Mouse (Mus musculus) liver, postnatal 0 days (tissue): ENCODE measurements at regions not wholly inside any gene's neighbourhood (a gene's known extent, or its start where the extent isn't known, plus 50 kb on each side); places are given as distances from the start of the nearest gene placed in this dataset.

Experiments
- CTCF ChIP-seq: sonication (generic); IDR thresholded peaks from 2 replicates; pipeline ENCODE4 v1.5.1; 2016; ENCODE audit warnings: antibody characterized with exemption, low read depth
- EP300 ChIP-seq: IDR thresholded peaks from 2 replicates; pipeline ENCODE4 v1.6.1; 2016; ENCODE audit warnings: antibody characterized with exemption, low read depth, mild to moderate bottlenecking

GRCm38 (mm10) chr3:40377416-40377815, 153.7 kb upstream of the Intu start:
- no peak for TF ChIP-seq CTCF
- no peak for TF ChIP-seq EP300
